In the genomic region with DNA sequence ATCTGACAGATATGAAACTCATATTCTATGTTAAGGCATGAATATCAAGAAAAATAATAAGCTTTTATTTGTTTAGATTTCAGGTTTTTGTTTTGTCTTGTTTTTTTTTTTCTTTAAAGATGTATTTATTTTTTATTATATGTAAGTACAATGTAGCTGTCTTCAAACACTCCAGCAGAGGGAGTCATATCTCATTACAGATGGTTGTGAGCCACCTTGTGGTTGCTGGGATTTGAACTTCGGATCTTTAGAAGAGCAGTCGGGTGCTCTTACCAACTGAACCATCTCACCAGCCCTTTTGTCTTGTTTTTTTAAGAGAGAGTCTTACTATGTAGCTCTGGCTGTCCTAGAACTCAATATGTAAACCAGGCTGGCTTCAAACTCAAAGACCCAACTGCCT, we compare ENCODE assay signal across 20 mouse cellular contexts. TPM values are rescaled to one million over a fixed set of nuclear protein-coding genes. Genes with fewer than 3 reads are reported as not detected.
DNase-seq lines count a peak whose midpoint lies in the region; ATAC-seq and TF ChIP-seq lines count a peak whose summit lies in the region.
"Had no signal": no experiment of that assay in that cellular context is flagged by ENCODE, and none has a peak within 500 bp of the region (broad histone marks: within the 10 kb centered on the region; RNA-seq: fewer than 3 reads in every experiment).

No protein-coding gene starts in this region.

- H3K4me2 ChIP-seq in forebrain, postnatal 0 days (ENCODE audit: low read depth) = no peak overlapping the region
- no peak overlapping the region for H3K4me2 ChIP-seq in forebrain, embryonic 16.5 days (ENCODE audit: low read length)
- H3K4me2 ChIP-seq in liver, embryonic 11.5 days = no peak overlapping the region
- H3K4me2 ChIP-seq in neural tube, embryonic 15.5 days = no peak overlapping the region
- H3K4me2 ChIP-seq: forebrain, embryonic 15.5 days; heart, embryonic 15.5 days; hindbrain, embryonic 15.5 days; liver, embryonic 13.5 days had no signal

- WGBS in forebrain, postnatal 0 days = 60% methylated on average over 2 of the region's 2 CpGs
- 52% methylated on average over 2 of the region's 2 CpGs for WGBS in forebrain, embryonic 16.5 days
- 27% methylated on average over 2 of the region's 2 CpGs for WGBS in liver, adult 2 months
- WGBS in liver, embryonic 11.5 days = 43% methylated on average over 2 of the region's 2 CpGs
- WGBS in neural tube, embryonic 15.5 days = 59% methylated on average over 2 of the region's 2 CpGs

- no peak overlapping the region for H3K27ac ChIP-seq in forebrain, postnatal 0 days (ENCODE audit: low read depth, low read length)
- no peak overlapping the region for H3K27ac ChIP-seq in forebrain, embryonic 16.5 days (ENCODE audit: low read length)
- no peak overlapping the region for H3K27ac ChIP-seq in liver, adult 2 months (replicated peaks; ENCODE audit: insufficient read depth, low read depth, low read length)
- H3K27ac ChIP-seq in liver, embryonic 11.5 days (ENCODE audit: low read depth, low read length) = no peak overlapping the region
- no peak overlapping the region for H3K27ac ChIP-seq in neural tube, embryonic 15.5 days (replicated peaks)
- H3K27ac ChIP-seq: forebrain, embryonic 15.5 days; heart, embryonic 15.5 days; hindbrain, embryonic 15.5 days; liver, embryonic 13.5 days had no signal

- no peak overlapping the region for H3K4me3 ChIP-seq in forebrain, postnatal 0 days (ENCODE audit: low read depth, low read length)
- no peak overlapping the region for H3K4me3 ChIP-seq in forebrain, embryonic 16.5 days (replicated peaks; ENCODE audit: low read length)
- no peak overlapping the region for H3K4me3 ChIP-seq in liver, adult 2 months (ENCODE audit: insufficient read depth, low read depth, low read length)
- no peak overlapping the region for H3K4me3 ChIP-seq in liver, embryonic 11.5 days (ENCODE audit: low read depth, low read length)
- no peak overlapping the region for H3K4me3 ChIP-seq in neural tube, embryonic 15.5 days (replicated peaks)
- H3K4me3 ChIP-seq: forebrain, embryonic 15.5 days; heart, embryonic 15.5 days; hindbrain, embryonic 15.5 days; liver, embryonic 13.5 days; megakaryocyte, embryonic 14.5 days had no signal

- no peaks in the 10 kb centered on the region for H3K36me3 ChIP-seq in forebrain, postnatal 0 days (ENCODE audit: insufficient read depth)
- H3K36me3 ChIP-seq in forebrain, embryonic 16.5 days (ENCODE audit: control insufficient read depth, insufficient read depth) = no peaks in the 10 kb centered on the region
- H3K36me3 ChIP-seq in liver, adult 2 months (ENCODE audit: control insufficient read depth, insufficient read depth, low read length) = peaks cover 36% of the 10 kb centered on the region
- H3K36me3 ChIP-seq in liver, embryonic 11.5 days (ENCODE audit: control insufficient read depth, insufficient read depth, low read length) = no peaks in the 10 kb centered on the region
- no peaks in the 10 kb centered on the region for H3K36me3 ChIP-seq in neural tube, embryonic 15.5 days
- H3K36me3 ChIP-seq: forebrain, embryonic 15.5 days; heart, embryonic 15.5 days; hindbrain, embryonic 15.5 days; liver, embryonic 13.5 days had no signal

- TF ChIP-seq POLR2A in liver, adult 2 months (IDR thresholded peaks at IDR 0.05; ENCODE audit: extremely low read depth, insufficient read depth, low read length) = no peak

- H3K79me2 ChIP-seq in liver, adult 2 months (ENCODE audit: control insufficient read depth, insufficient read depth, low read length) = no peaks in the 10 kb centered on the region; the same call in 1 of the 2 replicates

- no peak for DNase-seq in forebrain, postnatal 0 days
- peak; percentile 65 for DNase-seq in liver, adult 2 months (ENCODE audit: extremely low read depth, low read depth, low spot score)
- no peak for DNase-seq in liver, embryonic 11.5 days (ENCODE audit: low spot score)
- DNase-seq in A20 (ENCODE audit: low read depth, low spot score) = peak; percentile 43
- peak; percentile 9 for DNase-seq in T-cell, adult 2 months (ENCODE audit: low spot score)
- no peak for DNase-seq in heart, adult 9 months (ENCODE audit: low spot score in 2 of 2)
- DNase-seq: cerebellum, adult 11 months; gastrocnemius, postnatal 25 days; kidney, postnatal 10 days; liver, embryonic 13.5 days had no signal

- H3K27me3 ChIP-seq in forebrain, postnatal 0 days (ENCODE audit: insufficient read depth, low read length) = no peaks in the 10 kb centered on the region
- H3K27me3 ChIP-seq in forebrain, embryonic 16.5 days (replicated peaks; ENCODE audit: control insufficient read depth, insufficient read depth, low read length) = no peaks in the 10 kb centered on the region
- no peaks in the 10 kb centered on the region for H3K27me3 ChIP-seq in liver, adult 2 months (ENCODE audit: control insufficient read depth, insufficient read depth, low read length)
- H3K27me3 ChIP-seq in liver, embryonic 11.5 days (replicated peaks; ENCODE audit: control insufficient read depth, insufficient read depth, low read length) = no peaks in the 10 kb centered on the region
- no peaks in the 10 kb centered on the region for H3K27me3 ChIP-seq in neural tube, embryonic 15.5 days (replicated peaks)
- H3K27me3 ChIP-seq: forebrain, embryonic 15.5 days; heart, embryonic 15.5 days; hindbrain, embryonic 15.5 days; liver, embryonic 13.5 days; megakaryocyte, embryonic 14.5 days had no signal

- no peak for ATAC-seq in forebrain, postnatal 0 days
- ATAC-seq in forebrain, embryonic 16.5 days = no peak
- ATAC-seq in liver, embryonic 11.5 days (replicated peaks; ENCODE audit: low FRiP score) = no peak
- ATAC-seq in neural tube, embryonic 15.5 days (ENCODE audit: low FRiP score) = no peak
- ATAC-seq: activated CD4-positive, CD25-positive, alpha-beta regulatory T cell, adult 4 months; forebrain, embryonic 15.5 days had no signal

- H3K4me1 ChIP-seq in forebrain, postnatal 0 days (ENCODE audit: insufficient read depth) = no peaks in the 10 kb centered on the region
- no peaks in the 10 kb centered on the region for H3K4me1 ChIP-seq in forebrain, embryonic 16.5 days (replicated peaks; ENCODE audit: control insufficient read depth, insufficient read depth, low read length)
- peaks cover 1% of the 10 kb centered on the region; the same call in 1 of the 2 replicates for H3K4me1 ChIP-seq in liver, adult 2 months (ENCODE audit: control insufficient read depth, insufficient read depth, low read length)
- H3K4me1 ChIP-seq in liver, embryonic 11.5 days (replicated peaks; ENCODE audit: control insufficient read depth, insufficient read depth, low read length) = no peaks in the 10 kb centered on the region
- no peaks in the 10 kb centered on the region for H3K4me1 ChIP-seq in neural tube, embryonic 15.5 days
- H3K4me1 ChIP-seq: forebrain, embryonic 15.5 days; heart, embryonic 15.5 days; hindbrain, embryonic 15.5 days had no signal

- H3K9me3 ChIP-seq in forebrain, postnatal 0 days (ENCODE audit: low read length) = no peaks in the 10 kb centered on the region
- no peaks in the 10 kb centered on the region for H3K9me3 ChIP-seq in forebrain, embryonic 16.5 days (ENCODE audit: control insufficient read depth, low read length)
- H3K9me3 ChIP-seq in liver, embryonic 11.5 days (ENCODE audit: control insufficient read depth, low read length) = no peaks in the 10 kb centered on the region
- H3K9me3 ChIP-seq in neural tube, embryonic 15.5 days (replicated peaks) = no peaks in the 10 kb centered on the region
- H3K9me3 ChIP-seq: forebrain, embryonic 15.5 days; heart, embryonic 15.5 days; hindbrain, embryonic 15.5 days; liver, embryonic 13.5 days; megakaryocyte, embryonic 14.5 days had no signal

- TF ChIP-seq CTCF in forebrain, postnatal 0 days (IDR thresholded peaks at IDR 0.05; ENCODE audit: low read depth) = 0 out of 2 replicates have a peak, but pooled peaks have one; percentile 12
- peak; percentile 44 for TF ChIP-seq CTCF in liver, adult 2 months (IDR thresholded peaks at IDR 0.05; ENCODE audit: low read depth, low read length)

- no peak overlapping the region for H3K9ac ChIP-seq in forebrain, postnatal 0 days
- no peak overlapping the region for H3K9ac ChIP-seq in forebrain, embryonic 16.5 days (replicated peaks; ENCODE audit: low read depth, low read length)
- no peak overlapping the region for H3K9ac ChIP-seq in liver, adult 2 months (ENCODE audit: low read depth, low read length)
- no peak overlapping the region for H3K9ac ChIP-seq in liver, embryonic 11.5 days (ENCODE audit: low read depth, low read length)
- no peak overlapping the region for H3K9ac ChIP-seq in neural tube, embryonic 15.5 days (replicated peaks)
- H3K9ac ChIP-seq: forebrain, embryonic 15.5 days; heart, embryonic 15.5 days; hindbrain, embryonic 15.5 days; liver, embryonic 13.5 days had no signal

RNA-seq across cellular contexts. Expression of a gene that starts 11.7 kb away (rescaled TPM):
- total RNA-seq in forebrain, postnatal 0 days (2014; rRNA removed) = 1.4 and 2.6 TPM in 2 replicates
- polyA plus RNA-seq in forebrain, postnatal 0 days (2015; fragmentation: Nextera tagmentation; extraction: Ambion mirVana) = 1.0 and 1.5 TPM in 2 replicates
- 0.46 and 0.86 TPM in 2 replicates for polyA plus RNA-seq in forebrain, embryonic 16.5 days (2015; fragmentation: Nextera tagmentation; extraction: Ambion mirVana)
- total RNA-seq in liver, adult 2 months (2014; rRNA removed) = 48.8 and 49.7 TPM in 2 replicates
- 33.1 and 33.7 TPM in 2 replicates for polyA plus RNA-seq in liver, adult 2 months (2012; rRNA removed)
- 4.2 and 5.8 TPM in 2 replicates for polyA plus RNA-seq in liver, embryonic 11.5 days (2014; fragmentation: Nextera tagmentation; extraction: Ambion mirVana)
- 1.6 and 2.7 TPM in 2 replicates for polyA plus RNA-seq in neural tube, embryonic 15.5 days (2015; fragmentation: Nextera tagmentation; extraction: Ambion mirVana)

RNA-seq across cellular contexts. Expression of a gene that starts 28.4 kb away (rescaled TPM):
- not detected in 2 replicates for total RNA-seq in forebrain, postnatal 0 days (2014; rRNA removed)
- 0.18 TPM in 1 of 2 replicates, not detected in the other for polyA plus RNA-seq in forebrain, postnatal 0 days (2015; fragmentation: Nextera tagmentation; extraction: Ambion mirVana)
- not detected in 2 replicates for polyA plus RNA-seq in forebrain, embryonic 16.5 days (2015; fragmentation: Nextera tagmentation; extraction: Ambion mirVana)
- total RNA-seq in liver, adult 2 months (2014; rRNA removed) = not detected in 2 replicates
- polyA plus RNA-seq in liver, adult 2 months (2012; rRNA removed) = 0.39 TPM in 1 of 2 replicates, not detected in the other
- not detected in 2 replicates for polyA plus RNA-seq in liver, embryonic 11.5 days (2014; fragmentation: Nextera tagmentation; extraction: Ambion mirVana)
- not detected in 2 replicates for polyA plus RNA-seq in neural tube, embryonic 15.5 days (2015; fragmentation: Nextera tagmentation; extraction: Ambion mirVana)
- total RNA-seq: common myeloid progenitor, adult 5-6 weeks; gastrocnemius, postnatal 25 days; left cerebral cortex, adult 8-10 months had no signal
- polyA plus RNA-seq: activated CD4-positive, CD25-positive, alpha-beta regulatory T cell, adult 4 months; C2C12; forebrain, embryonic 15.5 days; heart, embryonic 15.5 days; hindbrain, embryonic 15.5 days; liver, embryonic 13.5 days had no signal

RNA-seq across cellular contexts. Expression of a gene that starts 35.6 kb away (rescaled TPM):
- 6.3 and 9.1 TPM in 2 replicates for total RNA-seq in forebrain, postnatal 0 days (2014; rRNA removed)
- 3.1 and 4.1 TPM in 2 replicates for polyA plus RNA-seq in forebrain, postnatal 0 days (2015; fragmentation: Nextera tagmentation; extraction: Ambion mirVana)
- 10.8 and 13.1 TPM in 2 replicates for polyA plus RNA-seq in forebrain, embryonic 16.5 days (2015; fragmentation: Nextera tagmentation; extraction: Ambion mirVana)
- total RNA-seq in liver, adult 2 months (2014; rRNA removed) = 21.8 and 22.8 TPM in 2 replicates
- 4.0 and 5.3 TPM in 2 replicates for polyA plus RNA-seq in liver, adult 2 months (2012; rRNA removed)
- polyA plus RNA-seq in liver, embryonic 11.5 days (2014; fragmentation: Nextera tagmentation; extraction: Ambion mirVana) = 21.2 and 25.1 TPM in 2 replicates
- polyA plus RNA-seq in neural tube, embryonic 15.5 days (2015; fragmentation: Nextera tagmentation; extraction: Ambion mirVana) = 5.0 and 6.3 TPM in 2 replicates

RNA-seq across cellular contexts. Expression of a gene that starts 44.2 kb away (rescaled TPM):
- 34.3 and 37.7 TPM in 2 replicates for total RNA-seq in forebrain, postnatal 0 days (2014; rRNA removed)
- 34.2 and 41.1 TPM in 2 replicates for polyA plus RNA-seq in forebrain, postnatal 0 days (2015; fragmentation: Nextera tagmentation; extraction: Ambion mirVana)
- 15.9 and 18.1 TPM in 2 replicates for polyA plus RNA-seq in forebrain, embryonic 16.5 days (2015; fragmentation: Nextera tagmentation; extraction: Ambion mirVana)
- total RNA-seq in liver, adult 2 months (2014; rRNA removed) = 37.7 and 39.4 TPM in 2 replicates
- polyA plus RNA-seq in liver, adult 2 months (2012; rRNA removed) = 29.6 and 38.4 TPM in 2 replicates
- polyA plus RNA-seq in liver, embryonic 11.5 days (2014; fragmentation: Nextera tagmentation; extraction: Ambion mirVana) = 15.0 and 15.2 TPM in 2 replicates
- polyA plus RNA-seq in neural tube, embryonic 15.5 days (2015; fragmentation: Nextera tagmentation; extraction: Ambion mirVana) = 52.5 and 55.9 TPM in 2 replicates

Comparison
In these comparisons a context has a peak if more than half of its experiments do, and no peak if none do; other contexts are left out.
1. DNase-seq: peak in liver, adult 2 months (single experiment), A20 (single experiment) and T-cell, adult 2 months (single experiment); none in forebrain, postnatal 0 days (single experiment), liver, embryonic 11.5 days (single experiment) and heart, adult 9 months (0 of 2).